Mouse (Mus musculus): Measurements from ENCODE around the gene Epha3. TPM values are rescaled to one million over a fixed set of nuclear protein-coding genes. Genes with fewer than 3 reads are reported as not detected.

The Epha3 gene
- polyA plus RNA-seq, 2 experiments from 2014 or later = 0.47 to 0.89 TPM

DNA sequence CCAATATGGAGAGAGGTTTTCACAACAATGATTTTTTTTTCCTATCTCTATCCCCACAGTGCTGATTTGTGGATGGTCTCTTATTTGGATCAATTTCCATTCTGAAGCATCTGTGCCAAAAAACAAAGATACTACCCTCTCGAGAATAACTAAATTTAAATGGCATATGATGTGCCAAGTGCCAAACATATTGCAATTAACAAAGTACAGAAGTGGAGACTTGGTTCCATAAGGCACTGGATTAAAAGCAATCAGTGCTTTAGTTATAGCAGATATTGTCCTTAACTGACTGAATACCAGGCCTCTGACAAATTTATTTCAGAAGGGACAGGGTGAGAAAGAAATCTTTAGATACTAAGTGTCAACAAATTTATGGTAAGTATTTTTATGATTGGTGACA is 81.9 kb downstream of the Epha3 start:
- ATAC-seq = no peak

DNA sequence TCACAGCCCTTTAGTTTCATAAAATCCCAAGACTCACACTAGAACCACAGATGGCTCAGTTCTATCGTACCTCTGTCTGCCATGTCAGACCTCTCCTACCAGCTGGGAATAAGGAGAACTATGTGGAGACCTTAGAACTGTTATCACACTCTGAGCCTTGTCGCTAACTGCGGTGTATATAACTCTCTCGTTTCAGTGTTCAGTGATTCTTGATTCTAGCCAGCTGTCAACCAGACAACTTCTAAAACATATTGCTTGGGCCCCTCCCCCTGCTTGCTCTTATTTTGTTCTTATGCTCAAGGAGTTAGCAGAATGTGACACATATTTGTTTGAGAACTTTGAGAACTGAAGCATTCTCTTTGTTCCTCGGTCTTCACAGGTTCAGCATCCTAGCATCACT is 83.8 kb downstream of the Epha3 start:
- no peak for ATAC-seq

DNA sequence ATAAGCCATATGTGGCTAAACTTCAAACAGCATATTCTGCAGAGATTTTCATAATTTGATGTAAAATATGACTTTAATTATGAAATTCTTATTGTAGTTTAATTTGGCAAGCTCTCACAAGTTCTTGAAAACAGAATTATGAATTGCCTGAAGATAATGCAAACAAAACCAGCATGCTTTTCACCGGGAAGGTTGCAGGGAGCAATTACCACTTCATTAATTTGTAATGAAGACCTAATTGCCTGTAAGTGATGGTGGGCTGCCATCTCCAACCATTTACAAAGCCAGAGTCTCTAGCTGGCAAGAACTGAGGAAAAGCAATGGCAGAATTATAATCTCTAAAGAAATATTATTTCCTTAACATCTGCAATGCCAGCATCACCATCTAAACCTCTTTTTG is 86.2 kb downstream of the Epha3 start:
- no peak for ATAC-seq

DNA sequence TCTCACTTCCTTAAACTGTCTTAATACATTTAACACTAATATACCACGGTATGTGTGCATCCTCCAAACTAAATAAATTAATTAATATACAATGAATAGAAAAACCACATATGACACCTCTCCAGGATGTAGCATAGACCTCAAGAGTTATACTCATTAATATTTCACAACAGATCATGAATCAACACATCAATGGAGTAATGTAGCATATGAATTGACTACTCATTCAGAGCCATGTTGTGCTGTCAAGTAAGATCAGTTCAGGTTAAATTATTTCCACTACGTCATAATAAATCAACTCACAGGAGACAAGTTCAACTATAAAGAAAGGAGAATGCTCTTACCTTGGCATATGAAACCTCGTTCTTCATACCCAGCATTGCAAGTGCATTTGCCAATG is 91.4 kb downstream of the Epha3 start:
- ATAC-seq = no peak

DNA sequence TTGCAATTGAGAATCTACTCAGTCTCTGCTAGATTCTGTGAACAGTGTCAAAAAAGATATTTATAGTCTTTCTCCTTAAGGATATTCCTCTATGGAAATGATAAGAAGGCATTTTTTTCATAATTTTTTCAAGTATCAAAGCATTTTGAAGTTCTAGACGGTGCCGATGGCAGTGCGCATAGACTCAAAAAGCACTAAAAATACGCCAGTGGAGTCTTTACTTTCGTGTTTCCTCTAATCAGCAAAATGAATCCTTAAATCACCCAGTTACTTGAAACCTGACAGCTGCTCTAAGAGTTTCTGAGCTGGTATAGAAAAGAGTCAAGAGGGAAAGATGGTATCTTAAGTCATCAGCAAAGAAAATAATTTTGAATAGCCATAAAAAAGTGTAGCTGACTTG is 96.4 kb downstream of the Epha3 start:
- no peak for ATAC-seq

- no peak for ATAC-seq
Observed at GRCm38 (mm10) chr16:63761177-63761576, 102.8 kb downstream of the Epha3 start.

GRCm38 (mm10) chr16:63760112-63760511 is 103.9 kb downstream of the Epha3 start:
- no peak for ATAC-seq

DNA sequence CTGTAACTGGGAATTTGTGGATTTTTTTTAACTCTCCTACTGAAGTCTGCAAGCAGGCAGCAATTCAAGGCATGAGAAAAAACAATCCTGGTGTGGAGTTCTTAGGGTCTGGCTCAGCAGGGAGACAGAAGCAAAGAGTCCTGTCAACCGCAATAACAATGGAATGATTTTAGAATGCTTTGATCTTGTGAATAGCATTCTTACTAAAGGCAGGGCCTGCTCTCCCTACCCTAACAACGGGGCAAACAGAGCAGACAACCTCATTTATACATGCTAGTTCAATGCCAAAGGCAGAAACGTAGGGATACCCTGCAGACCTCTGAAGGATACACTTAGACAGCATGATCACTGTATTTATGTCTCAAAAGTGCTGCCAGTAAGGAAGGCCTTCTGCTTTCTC is 110.9 kb downstream of the Epha3 start:
- no peak for ATAC-seq

GRCm38 (mm10) chr16:63747817-63748216 is 116.2 kb downstream of the Epha3 start:
- no peak for ATAC-seq

DNA sequence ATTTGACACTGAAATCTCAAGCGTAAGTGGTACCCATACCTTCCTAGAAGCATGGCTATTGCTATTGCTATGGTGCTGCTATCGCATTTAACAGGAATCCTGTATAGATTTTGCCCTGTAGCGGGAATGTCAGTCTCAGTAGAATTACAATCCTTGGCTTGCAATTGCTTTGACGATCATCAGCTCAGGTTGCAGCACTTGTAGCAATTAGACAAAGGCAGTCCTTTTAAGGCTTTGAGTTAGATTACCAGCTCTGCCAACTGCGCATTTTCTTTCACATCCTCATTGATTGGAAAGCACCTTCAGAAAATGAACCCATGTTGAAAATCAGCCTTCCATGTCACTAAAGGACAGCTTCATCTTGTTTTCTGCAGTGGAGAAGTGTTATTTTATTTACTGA is 118.5 kb downstream of the Epha3 start:
- ATAC-seq = no peak

DNA sequence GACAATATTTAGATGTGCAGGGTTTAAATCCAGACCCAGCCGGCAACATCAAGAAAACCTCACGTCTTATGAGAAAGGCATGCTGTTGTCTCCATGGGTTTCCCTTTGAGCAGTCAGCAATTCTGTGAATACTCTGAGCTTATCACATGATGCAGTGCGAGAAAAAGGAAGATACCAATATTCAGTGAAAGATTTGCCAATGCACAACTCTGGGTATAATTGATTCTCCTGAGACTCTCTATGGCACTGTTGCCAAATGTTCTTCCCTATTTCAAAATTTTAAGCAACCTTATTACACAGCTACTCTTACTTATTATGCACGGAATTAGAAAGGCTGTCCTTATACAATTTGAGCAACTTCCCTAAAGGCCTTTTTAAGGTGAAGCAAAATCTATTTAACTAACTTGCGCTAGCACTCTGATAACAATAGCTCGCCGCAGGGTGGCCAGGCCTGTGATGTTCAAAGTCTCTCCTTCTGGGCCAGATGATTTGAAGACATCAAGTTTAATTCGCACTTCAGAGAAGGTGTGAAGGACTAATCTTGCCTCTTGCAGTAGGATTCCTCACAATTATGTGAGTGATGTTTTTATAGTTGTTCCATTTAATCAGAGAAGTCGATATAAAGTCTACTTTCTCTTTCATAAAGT is 120.6 kb downstream of the Epha3 start:
- no peak for ATAC-seq

- no peak for ATAC-seq
Observed at GRCm38 (mm10) chr16:63719235-63719634, 144.7 kb downstream of the Epha3 start.

DNA sequence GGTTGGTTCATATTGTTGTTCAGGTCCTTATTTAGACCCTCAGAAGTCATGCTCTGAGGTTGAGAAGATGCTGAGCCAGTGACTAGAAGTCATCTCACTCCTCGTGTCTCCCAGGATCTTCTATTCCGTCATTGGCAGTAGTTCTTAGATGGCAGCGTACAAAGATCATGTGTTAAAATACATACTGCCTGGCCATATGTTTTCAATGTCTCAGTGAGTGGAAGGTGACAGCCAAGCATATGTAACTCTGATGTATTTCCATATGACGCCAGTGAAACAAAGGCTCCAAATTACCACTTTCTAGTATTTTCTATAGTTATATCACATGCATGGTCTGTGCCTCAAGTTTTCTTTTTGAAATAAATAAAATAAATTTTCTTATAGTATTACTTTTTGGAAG is 146.7 kb downstream of the Epha3 start:
- ATAC-seq = no peak

DNA sequence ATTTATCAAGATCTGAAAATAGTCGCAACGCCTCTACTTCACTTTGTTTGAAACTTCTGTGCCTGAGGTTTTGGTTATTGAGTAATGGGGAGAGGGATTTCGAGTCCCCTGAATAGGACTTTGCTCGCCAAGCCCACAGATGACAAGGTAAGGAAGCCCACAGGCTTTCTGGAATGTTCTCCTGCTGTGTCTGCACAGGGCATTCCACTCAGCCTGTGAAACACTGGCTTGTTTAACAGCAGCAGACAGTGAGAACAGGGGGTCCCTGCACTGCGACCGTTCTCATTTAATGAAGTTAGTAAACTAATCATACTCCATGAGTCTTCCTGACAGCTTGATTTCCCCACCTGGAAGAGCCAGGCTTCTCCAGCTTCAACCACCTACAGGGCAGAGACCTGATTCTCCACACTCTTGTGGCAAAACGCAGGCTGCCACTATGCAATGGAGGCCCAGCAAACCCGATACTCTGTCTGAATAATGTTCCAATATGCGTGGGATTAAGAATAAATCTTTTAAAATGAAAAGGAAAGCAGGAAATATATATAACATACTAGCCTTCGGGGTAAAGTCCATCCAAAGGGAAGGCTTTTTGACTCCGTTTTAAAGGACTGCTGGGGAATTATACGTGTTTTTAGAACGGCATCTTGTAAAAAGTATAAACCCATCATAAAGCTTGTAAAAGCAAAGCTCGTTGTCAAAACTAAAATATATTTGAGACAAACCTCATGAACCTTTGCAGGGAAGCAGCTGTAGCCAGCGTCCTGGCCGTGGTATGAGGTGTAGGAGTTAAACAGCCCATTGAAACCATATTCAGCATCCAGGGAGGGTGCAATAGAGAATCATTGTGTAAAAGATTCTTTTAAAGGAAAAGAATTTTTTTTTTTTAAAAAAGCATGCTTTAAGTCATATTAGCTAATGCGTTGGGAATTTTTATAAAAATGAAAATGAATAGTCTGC is 156.8 kb downstream of the Epha3 start:
- no peak for ATAC-seq

GRCm38 (mm10) chr16:63689371-63689770 is 174.6 kb downstream of the Epha3 start:
- no peak for ATAC-seq

- ATAC-seq = no peak
Observed at GRCm38 (mm10) chr16:63684211-63684610, 179.8 kb downstream of the Epha3 start.

DNA sequence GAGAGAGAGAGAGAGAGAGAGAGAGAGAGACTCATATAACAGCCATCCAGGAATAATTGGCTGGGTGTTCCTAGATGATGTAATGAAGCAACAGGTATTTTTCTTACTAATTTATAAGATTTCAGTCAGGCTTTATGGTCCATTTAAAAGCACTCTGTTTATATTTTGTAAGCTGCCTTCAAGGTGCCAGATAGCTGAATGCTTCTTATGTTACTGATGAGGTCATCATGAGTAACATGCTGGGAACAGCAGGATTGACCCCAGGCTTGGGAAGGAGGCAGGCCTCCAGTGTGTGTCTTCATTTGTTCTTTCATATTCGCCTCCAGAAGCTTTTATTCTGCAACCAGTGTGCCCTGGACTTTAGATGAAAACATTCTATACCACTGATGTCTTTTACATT is 189.5 kb downstream of the Epha3 start:
- ATAC-seq = no peak

- ATAC-seq = no peak
Observed at GRCm38 (mm10) chr16:63673236-63673840, 190.6 kb downstream of the Epha3 start.

GRCm38 (mm10) chr16:63665897-63666464 is 198.0 kb downstream of the Epha3 start:
- ATAC-seq = no peak

DNA sequence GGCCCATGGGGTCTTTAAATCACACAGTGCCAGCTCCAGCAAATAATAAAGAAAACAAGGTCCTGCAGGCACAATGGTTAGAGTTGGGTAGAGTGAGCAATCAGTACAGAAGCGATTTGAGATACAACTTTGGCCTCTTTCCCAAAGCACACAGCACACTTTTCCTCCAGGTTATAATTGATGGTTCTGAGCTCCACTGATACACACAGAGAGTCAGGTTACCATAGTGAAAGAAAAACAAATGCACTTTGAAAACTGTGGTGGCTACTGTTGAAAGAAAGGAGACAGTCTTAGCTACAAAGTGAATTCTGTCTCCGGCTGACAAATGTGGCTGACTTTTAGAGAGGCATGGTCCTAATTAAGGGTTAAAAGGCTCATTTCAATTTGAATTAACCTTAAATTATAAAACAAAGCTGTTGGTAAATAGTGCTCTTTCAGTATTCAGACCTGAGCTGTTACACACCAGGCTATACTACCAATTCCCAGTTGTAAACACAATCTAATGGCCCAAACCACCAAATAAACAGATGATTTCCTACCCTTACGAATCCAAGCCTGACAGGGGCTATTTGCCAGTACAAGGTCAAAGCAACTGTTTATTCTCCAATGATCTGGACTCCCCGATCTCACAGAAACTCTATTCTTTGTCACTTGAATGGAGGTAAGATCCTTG is 205.5 kb downstream of the Epha3 start:
- ATAC-seq = no peak

DNA sequence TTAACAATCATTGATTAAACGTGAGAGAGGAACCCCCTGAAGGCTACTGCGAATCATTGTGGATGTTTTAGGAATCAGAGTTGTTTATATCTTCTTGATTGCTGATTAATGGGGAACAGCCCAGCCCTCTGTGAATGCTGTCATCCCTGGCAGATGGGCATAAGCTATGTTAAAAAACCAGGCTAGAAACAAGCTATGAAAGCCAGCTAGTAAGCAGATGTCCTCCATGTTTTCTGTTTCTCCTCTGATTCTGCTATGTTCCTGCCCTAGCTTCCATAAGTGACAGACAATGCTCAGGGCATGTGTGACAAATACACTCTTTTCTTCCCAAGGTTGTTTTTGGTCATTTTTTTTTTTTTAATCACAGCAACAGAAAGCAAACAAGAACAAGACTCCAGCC is 206.2 kb downstream of the Epha3 start:
- ATAC-seq = no peak

- ATAC-seq = no peak
Observed at GRCm38 (mm10) chr16:63653393-63653918, 210.5 kb downstream of the Epha3 start.
